Mouse (Mus musculus) adrenal gland, adult 10 weeks (tissue): ENCODE results near the gene Cldn34a. TPM values are rescaled to one million over a fixed set of nuclear protein-coding genes. Genes with fewer than 3 reads are reported as not detected.

Source experiments
- polyA plus RNA-seq: library from polyadenylated mRNA; stranded (reverse); fragments of 350-450 nt; fragmentation: Illumina TruSeq; extraction: RNeasy Lipid Tissue Mini Kit (QIAGEN cat#74804); gene quantifications from one replicate; pipeline ENCODE4 v1.2.3, GENCODE M21; 2014; ENCODE audit warnings: low read depth, low replicate concordance

Cldn34a gene
- not detected for polyA plus RNA-seq

DNA sequence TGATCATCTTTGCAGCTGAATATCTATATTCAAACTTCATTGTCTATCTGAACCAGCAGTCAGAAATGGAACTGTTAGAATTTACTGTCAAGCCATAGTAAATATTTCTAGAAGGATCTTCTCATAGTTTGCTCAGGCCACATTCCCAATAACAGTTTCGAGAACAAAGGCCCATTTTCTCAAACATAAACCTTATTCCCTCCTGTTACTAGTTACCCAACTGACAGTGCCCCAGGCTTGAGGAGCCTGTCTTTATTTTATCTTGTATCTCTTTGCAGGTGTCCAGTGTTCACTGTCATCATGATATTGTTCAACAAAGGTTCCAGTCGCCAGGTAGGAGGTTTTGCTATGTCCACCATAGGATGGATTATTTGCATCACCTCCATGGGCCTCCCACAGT, at the start of gene Cldn34a:
Cldn34a (plus strand) TSS at position 301 of the 400 bp plus-strand sequence.

Other genes with a start within 250 kb of the Cldn34a start
- 25.8 TPM for gene Kantr, start 235.8 kb upstream of the Cldn34a start, polyA plus RNA-seq
- gene Tspyl2, start 220.9 kb upstream of the Cldn34a start, polyA plus RNA-seq = 35.5 TPM
- 2.5 TPM for gene Gpr173, start 194.6 kb upstream of the Cldn34a start, polyA plus RNA-seq
- gene Shroom2, start 206.1 kb downstream of the Cldn34a start, polyA plus RNA-seq = 15.0 TPM
- gene Gpr143, start 218.6 kb downstream of the Cldn34a start, polyA plus RNA-seq = not detected